Mouse (Mus musculus): ENCODE measurements around the gene Ica1. TPM values are rescaled to one million over a fixed set of nuclear protein-coding genes. Genes with fewer than 3 reads are reported as not detected.

Gene Ica1
- polyA plus RNA-seq, 1 experiment from 2014 or later: 82.4 TPM

GRCm38 (mm10) chr6:8753723-8754036 lies 24.6 kb downstream of the Ica1 start:
- WGBS: 58% methylated on average over 2 of the region's 2 CpGs
- Histone ChIP-seq H3K9ac (ENCODE audit: low read depth, low read length) (no peak overlapping the region), H3K27ac (ENCODE audit: low read length) (no peak overlapping the region), H3K4me3 (ENCODE audit: low read depth, low read length) (no peak overlapping the region), H3K9me3 (replicated peaks; ENCODE audit: control insufficient read depth, low read length, poor library complexity, severe bottlenecking) (no peaks in the 10 kb centered on the region), H3K36me3 (ENCODE audit: control insufficient read depth, insufficient read depth, low read length) (peaks cover 2% of the 10 kb centered on the region; the same call in 1 of the 2 replicates), H3K4me1 (ENCODE audit: control insufficient read depth, insufficient read depth, low read length) (no peaks in the 10 kb centered on the region), H3K27me3 (ENCODE audit: control insufficient read depth, insufficient read depth, low read depth, low read length) (no peaks in the 10 kb centered on the region), H3K4me2 (ENCODE audit: low read length) (no peak overlapping the region)
- no peak for ATAC-seq

GRCm38 (mm10) chr6:8752984-8753722 lies 25.1 kb downstream of the Ica1 start:
- 81% methylated on average over 6 of the region's 6 CpGs for WGBS
- ATAC-seq: no peak
- no peak overlapping the region for H3K4me2 ChIP-seq (ENCODE audit: low read length)

GRCm38 (mm10) chr6:8744886-8745285 lies 33.4 kb downstream of the Ica1 start:
- 82% methylated on average over 7 of the region's 7 CpGs for WGBS
- H3K27ac ChIP-seq (ENCODE audit: low read length): no peak overlapping the region
- H3K4me1 ChIP-seq (ENCODE audit: control insufficient read depth, insufficient read depth, low read length): no peaks in the 10 kb centered on the region
- ATAC-seq: no peak
- no peaks in the 10 kb centered on the region for H3K9me3 ChIP-seq (replicated peaks; ENCODE audit: control insufficient read depth, low read length, poor library complexity, severe bottlenecking)
- H3K36me3 ChIP-seq (ENCODE audit: control insufficient read depth, insufficient read depth, low read length): peaks cover 15% of the 10 kb centered on the region
- H3K4me2 ChIP-seq (ENCODE audit: low read length): no peak overlapping the region
- H3K27me3 ChIP-seq (ENCODE audit: control insufficient read depth, insufficient read depth, low read depth, low read length): no peaks in the 10 kb centered on the region
- no peak overlapping the region for H3K4me3 ChIP-seq (ENCODE audit: low read depth, low read length)
- no peak overlapping the region for H3K9ac ChIP-seq (ENCODE audit: low read depth, low read length)

More at GRCm38 (mm10) chr6:8752984-8753722, 25.1 kb downstream of the Ica1 start:
- H3K4me3 ChIP-seq (ENCODE audit: low read depth, low read length): no peak overlapping the region
- no peak overlapping the region for H3K9ac ChIP-seq (ENCODE audit: low read depth, low read length)
- H3K36me3 ChIP-seq (ENCODE audit: control insufficient read depth, insufficient read depth, low read length): peaks cover 2% of the 10 kb centered on the region; the same call in 1 of the 2 replicates
- no peaks in the 10 kb centered on the region for H3K4me1 ChIP-seq (ENCODE audit: control insufficient read depth, insufficient read depth, low read length)
- H3K27me3 ChIP-seq (ENCODE audit: control insufficient read depth, insufficient read depth, low read depth, low read length): no peaks in the 10 kb centered on the region
- no peak overlapping the region for H3K27ac ChIP-seq (ENCODE audit: low read length)
- no peaks in the 10 kb centered on the region for H3K9me3 ChIP-seq (replicated peaks; ENCODE audit: control insufficient read depth, low read length, poor library complexity, severe bottlenecking)

- Histone ChIP-seq H3K36me3 (ENCODE audit: control insufficient read depth, insufficient read depth, low read length) (peaks cover 12% of the 10 kb centered on the region), H3K9me3 (replicated peaks; ENCODE audit: control insufficient read depth, low read length, poor library complexity, severe bottlenecking) (no peaks in the 10 kb centered on the region), H3K27me3 (ENCODE audit: control insufficient read depth, insufficient read depth, low read depth, low read length) (no peaks in the 10 kb centered on the region), H3K4me2 (ENCODE audit: low read length) (no peak overlapping the region), H3K4me1 (ENCODE audit: control insufficient read depth, insufficient read depth, low read length) (no peaks in the 10 kb centered on the region), H3K9ac (ENCODE audit: low read depth, low read length) (no peak overlapping the region), H3K27ac (ENCODE audit: low read length) (no peak overlapping the region), H3K4me3 (ENCODE audit: low read depth, low read length) (no peak overlapping the region)
- WGBS: 94% methylated on average over 4 of the region's 4 CpGs
- ATAC-seq: no peak
These were observed 34.0 kb downstream of the Ica1 start for GRCm38 (mm10) chr6:8744273-8744785.

DNA sequence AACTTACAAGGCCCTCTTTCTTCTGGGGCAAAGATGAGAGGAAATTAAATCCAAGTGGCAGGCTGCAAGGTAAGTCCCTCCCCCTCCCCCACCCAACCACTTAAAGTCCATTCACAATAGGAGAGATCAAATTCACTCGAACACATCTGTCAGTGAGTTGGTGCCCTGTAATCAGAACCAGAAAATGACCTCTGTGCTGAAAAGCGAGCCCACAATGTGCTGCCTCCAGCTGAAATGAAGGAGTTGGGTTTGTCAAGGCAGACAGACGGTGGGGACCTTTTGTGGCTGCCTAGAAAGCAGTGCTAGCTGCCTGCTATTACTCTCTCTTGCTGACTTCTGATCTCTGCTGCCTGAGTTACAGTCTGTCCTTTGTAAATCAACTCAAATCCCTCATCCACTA lies 35.8 kb downstream of the Ica1 start:
- no peak overlapping the region for H3K27ac ChIP-seq (ENCODE audit: low read length)
- no peaks in the 10 kb centered on the region for H3K9me3 ChIP-seq (replicated peaks; ENCODE audit: control insufficient read depth, low read length, poor library complexity, severe bottlenecking)
- WGBS: 30% methylated on average over 3 of the region's 3 CpGs
- no peaks in the 10 kb centered on the region for H3K27me3 ChIP-seq (ENCODE audit: control insufficient read depth, insufficient read depth, low read depth, low read length)
- no peaks in the 10 kb centered on the region for H3K4me1 ChIP-seq (ENCODE audit: control insufficient read depth, insufficient read depth, low read length)
- H3K9ac ChIP-seq (ENCODE audit: low read depth, low read length): no peak overlapping the region
- ATAC-seq: no peak
- H3K4me3 ChIP-seq (ENCODE audit: low read depth, low read length): no peak overlapping the region
- H3K36me3 ChIP-seq (ENCODE audit: control insufficient read depth, insufficient read depth, low read length): peaks cover 12% of the 10 kb centered on the region
- no peak overlapping the region for H3K4me2 ChIP-seq (ENCODE audit: low read length)

DNA sequence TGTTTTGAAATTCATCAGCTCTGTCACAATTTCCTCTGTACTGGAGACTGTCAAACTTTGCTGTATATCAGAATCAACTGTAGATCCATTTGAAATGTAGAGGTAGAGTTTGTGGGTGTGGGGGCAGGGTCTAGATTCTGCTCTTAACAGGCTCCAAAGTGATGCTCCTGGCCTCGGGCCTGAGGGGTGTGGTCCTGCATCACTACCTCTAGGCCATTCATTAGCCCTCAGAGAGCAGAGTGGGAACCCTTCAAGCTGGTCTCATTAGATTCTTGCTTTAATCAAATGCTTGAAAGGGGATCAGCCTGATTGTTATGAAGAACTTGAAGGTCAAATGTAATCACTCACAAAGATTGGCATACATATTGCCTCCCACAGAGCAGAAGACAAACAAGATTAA lies 36.6 kb downstream of the Ica1 start:
- H3K27me3 ChIP-seq (ENCODE audit: control insufficient read depth, insufficient read depth, low read depth, low read length): no peaks in the 10 kb centered on the region
- no peaks in the 10 kb centered on the region for H3K4me1 ChIP-seq (ENCODE audit: control insufficient read depth, insufficient read depth, low read length)
- no peaks in the 10 kb centered on the region for H3K9me3 ChIP-seq (replicated peaks; ENCODE audit: control insufficient read depth, low read length, poor library complexity, severe bottlenecking)
- H3K4me3 ChIP-seq (ENCODE audit: low read depth, low read length): no peak overlapping the region
- whole genome bisulfite sequencing: 41% methylated on average over 1 of the region's 1 CpGs
- H3K27ac ChIP-seq (ENCODE audit: low read length): no peak overlapping the region
- H3K9ac ChIP-seq (ENCODE audit: low read depth, low read length): no peak overlapping the region
- no peak overlapping the region for H3K4me2 ChIP-seq (ENCODE audit: low read length)
- no peak for ATAC-seq
- H3K36me3 ChIP-seq (ENCODE audit: control insufficient read depth, insufficient read depth, low read length): peaks cover 10% of the 10 kb centered on the region

DNA sequence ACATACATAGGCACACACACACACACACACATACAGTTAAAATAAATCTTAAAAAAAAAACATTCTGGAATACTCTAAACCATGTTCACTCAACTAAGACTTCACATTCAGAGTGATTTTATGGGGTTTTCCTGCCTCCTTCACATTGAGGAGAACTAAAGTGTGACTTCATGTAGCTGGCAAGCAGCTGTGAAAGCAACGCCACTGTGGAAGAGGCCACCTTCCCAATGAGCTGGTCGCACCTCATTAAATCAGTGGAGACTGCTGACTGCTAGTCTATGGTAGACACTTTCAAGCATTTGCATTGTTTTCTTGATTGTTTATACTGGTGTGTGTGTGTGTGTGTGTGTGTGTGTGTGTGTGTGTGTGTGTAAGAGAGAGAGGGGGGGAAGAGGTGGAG lies 38.2 kb downstream of the Ica1 start:
- WGBS: 59% methylated on average over 2 of the region's 2 CpGs

GRCm38 (mm10) chr6:8738396-8738795 lies 39.9 kb downstream of the Ica1 start:
- Histone ChIP-seq H3K4me2 (ENCODE audit: low read length) (no peak overlapping the region), H3K9ac (ENCODE audit: low read depth, low read length) (no peak overlapping the region), H3K27me3 (ENCODE audit: control insufficient read depth, insufficient read depth, low read depth, low read length) (no peaks in the 10 kb centered on the region), H3K36me3 (ENCODE audit: control insufficient read depth, insufficient read depth, low read length) (peaks cover 8% of the 10 kb centered on the region), H3K27ac (ENCODE audit: low read length) (no peak overlapping the region), H3K9me3 (replicated peaks; ENCODE audit: control insufficient read depth, low read length, poor library complexity, severe bottlenecking) (no peaks in the 10 kb centered on the region), H3K4me1 (ENCODE audit: control insufficient read depth, insufficient read depth, low read length) (no peaks in the 10 kb centered on the region), H3K4me3 (ENCODE audit: low read depth, low read length) (no peak overlapping the region)
- no peak for ATAC-seq
- 67% methylated on average over 4 of the region's 4 CpGs for WGBS

More for the DNA sequence above, 38.2 kb downstream of the Ica1 start:
- no peak overlapping the region for H3K9ac ChIP-seq (ENCODE audit: low read depth, low read length)
- H3K27ac ChIP-seq (ENCODE audit: low read length): no peak overlapping the region
- H3K9me3 ChIP-seq (replicated peaks; ENCODE audit: control insufficient read depth, low read length, poor library complexity, severe bottlenecking): no peaks in the 10 kb centered on the region
- H3K36me3 ChIP-seq (ENCODE audit: control insufficient read depth, insufficient read depth, low read length): peaks cover 9% of the 10 kb centered on the region
- no peaks in the 10 kb centered on the region for H3K27me3 ChIP-seq (ENCODE audit: control insufficient read depth, insufficient read depth, low read depth, low read length)
- H3K4me2 ChIP-seq (ENCODE audit: low read length): no peak overlapping the region
- H3K4me3 ChIP-seq (ENCODE audit: low read depth, low read length): no peak overlapping the region
- ATAC-seq: no peak
- H3K4me1 ChIP-seq (ENCODE audit: control insufficient read depth, insufficient read depth, low read length): no peaks in the 10 kb centered on the region

GRCm38 (mm10) chr6:8736493-8736820 lies 41.8 kb downstream of the Ica1 start:
- Histone ChIP-seq H3K9me3 (replicated peaks; ENCODE audit: control insufficient read depth, low read length, poor library complexity, severe bottlenecking) (no peaks in the 10 kb centered on the region), H3K27me3 (ENCODE audit: control insufficient read depth, insufficient read depth, low read depth, low read length) (no peaks in the 10 kb centered on the region), H3K4me1 (ENCODE audit: control insufficient read depth, insufficient read depth, low read length) (no peaks in the 10 kb centered on the region), H3K4me2 (ENCODE audit: low read length) (no peak overlapping the region), H3K4me3 (ENCODE audit: low read depth, low read length) (no peak overlapping the region), H3K27ac (ENCODE audit: low read length) (no peak overlapping the region), H3K9ac (ENCODE audit: low read depth, low read length) (no peak overlapping the region), H3K36me3 (ENCODE audit: control insufficient read depth, insufficient read depth, low read length) (no peaks in the 10 kb centered on the region)
- ATAC-seq: peak; percentile 52; the same call in 1 of the 2 replicates
